ENCODE assay signal across 8 mouse cellular contexts in genomic region chr2:50065902-50066245, GRCm38 (mm10). TPM values are rescaled to one million over a fixed set of nuclear protein-coding genes. Genes with fewer than 3 reads are reported as not detected.
DNase-seq lines count a peak whose midpoint lies in the region; ATAC-seq and TF ChIP-seq lines count a peak whose summit lies in the region.

No protein-coding gene starts in this region.

- H3K27ac ChIP-seq in kidney, embryonic 16.5 days (ENCODE audit: low read length): peak overlapping the region; percentile 31; the same call in 1 of the 2 replicates
- peak overlapping the region; percentile 42; the same call in 1 of the 2 replicates for H3K27ac ChIP-seq in forebrain, embryonic 12.5 days
- 0 out of 2 replicates have a peak overlapping the region, but pooled peaks have one; percentile 46 for H3K27ac ChIP-seq in limb, embryonic 14.5 days (replicated peaks; ENCODE audit: low read depth, low read length)
- H3K27ac ChIP-seq in neural tube, embryonic 13.5 days (replicated peaks): peak overlapping the region; percentile 33; the same call in 1 of the 2 replicates

- 0 out of 2 replicates have a peak, but pooled peaks cover 3% of the 10 kb centered on the region for H3K27me3 ChIP-seq in kidney, embryonic 16.5 days (ENCODE audit: insufficient read depth, low read length)
- H3K27me3 ChIP-seq in forebrain, embryonic 12.5 days: peaks cover 9% of the 10 kb centered on the region; the same call in 1 of the 2 replicates
- H3K27me3 ChIP-seq in limb, embryonic 14.5 days (ENCODE audit: control insufficient read depth, insufficient read depth, low read length): 0 out of 2 replicates have a peak, but pooled peaks cover 2% of the 10 kb centered on the region
- peaks cover 15% of the 10 kb centered on the region for H3K27me3 ChIP-seq in neural tube, embryonic 13.5 days

- WGBS in kidney, embryonic 16.5 days: under 1% methylated on average over 14 of the region's 14 CpGs
- under 1% methylated on average over 14 of the region's 14 CpGs for WGBS in forebrain, embryonic 12.5 days
- under 1% methylated on average over 14 of the region's 14 CpGs for WGBS in limb, embryonic 14.5 days
- WGBS in neural tube, embryonic 13.5 days: 2% methylated on average over 14 of the region's 14 CpGs

- DNase-seq in kidney, adult 11 months: no peak
- no peak for DNase-seq in limb, embryonic 14.5 days (ENCODE audit: low spot score)
- DNase-seq in urinary bladder, postnatal 4 days (ENCODE audit: low spot score in 2 of 2): no peak
- no peak for DNase-seq in natural killer cell, adult 2 months (ENCODE audit: low spot score in 2 of 2)
- DNase-seq in gastrocnemius, postnatal 4 days (ENCODE audit: low spot score in 2 of 2): no peak

- no peaks in the 10 kb centered on the region for H3K36me3 ChIP-seq in kidney, embryonic 16.5 days (ENCODE audit: insufficient read depth, low read length)
- no peaks in the 10 kb centered on the region for H3K36me3 ChIP-seq in forebrain, embryonic 12.5 days (replicated peaks)
- no peaks in the 10 kb centered on the region for H3K36me3 ChIP-seq in limb, embryonic 14.5 days (ENCODE audit: control insufficient read depth, insufficient read depth, low read length)
- H3K36me3 ChIP-seq in neural tube, embryonic 13.5 days: no peaks in the 10 kb centered on the region

- peaks cover 16% of the 10 kb centered on the region for H3K4me1 ChIP-seq in kidney, embryonic 16.5 days (ENCODE audit: insufficient read depth, low read length)
- peaks cover 13% of the 10 kb centered on the region for H3K4me1 ChIP-seq in forebrain, embryonic 12.5 days
- peaks cover 5% of the 10 kb centered on the region; the same call in 1 of the 2 replicates for H3K4me1 ChIP-seq in limb, embryonic 14.5 days (ENCODE audit: control insufficient read depth, insufficient read depth, low read length)
- H3K4me1 ChIP-seq in neural tube, embryonic 13.5 days (replicated peaks): peaks cover 15% of the 10 kb centered on the region

- peak; percentile 66 for ATAC-seq in kidney, embryonic 16.5 days (ENCODE audit: low FRiP score, low TSS enrichment)
- no peak for ATAC-seq in forebrain, embryonic 12.5 days (ENCODE audit: low FRiP score)
- peak; percentile 62 for ATAC-seq in limb, embryonic 14.5 days (ENCODE audit: low FRiP score, low read depth)
- no peak for ATAC-seq in neural tube, embryonic 13.5 days (ENCODE audit: low read depth)

- TF ChIP-seq POLR2A in limb, embryonic 14.5 days (IDR thresholded peaks at IDR 0.05; ENCODE audit: borderline replicate concordance, extremely low read depth, insufficient read depth, insufficient read length): no peak

- peak overlapping the region; percentile 87 for H3K4me2 ChIP-seq in kidney, embryonic 16.5 days (replicated peaks; ENCODE audit: low read depth, low read length)
- H3K4me2 ChIP-seq in forebrain, embryonic 12.5 days: peak overlapping the region; percentile 92
- H3K4me2 ChIP-seq in limb, embryonic 14.5 days (replicated peaks; ENCODE audit: low read depth, low read length, severe bottlenecking): peak overlapping the region; percentile 95
- peak overlapping the region; percentile 95 for H3K4me2 ChIP-seq in neural tube, embryonic 13.5 days

- H3K9me3 ChIP-seq in kidney, embryonic 16.5 days (ENCODE audit: low read length): no peaks in the 10 kb centered on the region
- H3K9me3 ChIP-seq in forebrain, embryonic 12.5 days: no peaks in the 10 kb centered on the region
- H3K9me3 ChIP-seq in limb, embryonic 14.5 days (ENCODE audit: control insufficient read depth, low read length): no peaks in the 10 kb centered on the region
- no peaks in the 10 kb centered on the region for H3K9me3 ChIP-seq in neural tube, embryonic 13.5 days

- peak overlapping the region; percentile 60 for H3K4me3 ChIP-seq in kidney, embryonic 16.5 days (ENCODE audit: low read length)
- peak overlapping the region; percentile 71 for H3K4me3 ChIP-seq in forebrain, embryonic 12.5 days (replicated peaks)
- peak overlapping the region; percentile 71 for H3K4me3 ChIP-seq in limb, embryonic 14.5 days (replicated peaks; ENCODE audit: low read length)
- peak overlapping the region; percentile 56 for H3K4me3 ChIP-seq in neural tube, embryonic 13.5 days

- peak overlapping the region; percentile 64 for H3K9ac ChIP-seq in kidney, embryonic 16.5 days (replicated peaks; ENCODE audit: low read length)
- peak overlapping the region; percentile 66 for H3K9ac ChIP-seq in forebrain, embryonic 12.5 days
- peak overlapping the region; percentile 62; the same call in 1 of the 2 replicates for H3K9ac ChIP-seq in limb, embryonic 14.5 days (ENCODE audit: low read depth, low read length, severe bottlenecking)
- H3K9ac ChIP-seq in neural tube, embryonic 13.5 days: peak overlapping the region; percentile 66; the same call in 1 of the 2 replicates

RNA-seq across cellular contexts. Expression of gene Lypd6, which starts 0.4 kb away (rescaled TPM):
- 12.5 and 14.1 TPM in 2 replicates for polyA plus RNA-seq in kidney, embryonic 16.5 days (2015; fragmentation: Nextera tagmentation; extraction: Ambion mirVana)
- polyA plus RNA-seq in forebrain, embryonic 12.5 days (2016; fragmentation: Nextera tagmentation; extraction: Ambion mirVana): 8.2 and 9.6 TPM in 2 replicates
- 12.4 and 16.1 TPM in 2 replicates for polyA plus RNA-seq in limb, embryonic 14.5 days (2012; rRNA removed)
- 17.9 and 18.3 TPM in 2 replicates for polyA plus RNA-seq in limb, embryonic 14.5 days (2014; fragmentation: Nextera tagmentation; extraction: Ambion mirVana)
- polyA plus RNA-seq in neural tube, embryonic 13.5 days (2015; fragmentation: Nextera tagmentation; extraction: Ambion mirVana): 5.9 and 6.4 TPM in 2 replicates
- total RNA-seq in gastrocnemius, postnatal 4 days (2021): 1 to 10 TPM; 6.6 to 7.6 TPM

Comparison
In these comparisons a context has a peak if more than half of its experiments do, and no peak if none do; other contexts are left out.
1. ATAC-seq: peak in kidney, embryonic 16.5 days (single experiment) and limb, embryonic 14.5 days (single experiment); none in forebrain, embryonic 12.5 days (single experiment) and neural tube, embryonic 13.5 days (single experiment).
2. Peak in every context shown above with its lines, with median percentiles within 50 percentile points of each other: H3K27ac ChIP-seq, H3K4me2 ChIP-seq, H3K4me3 ChIP-seq and H3K9ac ChIP-seq.